Mouse (Mus musculus) liver, adult 2 months (tissue): Measurements from ENCODE around the gene Ggt5.

Experiments used
- CTCF ChIP-seq: fragments of 200-500 bp; IDR thresholded peaks from 2 replicates; pipeline ENCODE4 v1.5.1; 2011; ENCODE audit warnings: low read depth, low read length, control low read depth
- POLR2A ChIP-seq: fragments of 200-500 bp; IDR thresholded peaks from 2 replicates; pipeline ENCODE4 v1.6.1; 2011; ENCODE audit warnings: low read length, control low read depth; ENCODE audit not compliant: insufficient read depth; ENCODE audit errors: extremely low read depth

GRCm38 (mm10) chr10:75651381-75652068 is 62.4 kb downstream of the Ggt5 start:
- TF ChIP-seq CTCF, result no peak
- no peak for TF ChIP-seq POLR2A
